Mouse (Mus musculus) stomach, embryonic 14.5 days (tissue): ENCODE measurements at regions not wholly inside any gene's neighbourhood (a gene's known extent, or its start where the extent isn't known, plus 50 kb on each side); places are given as distances from the start of the nearest gene placed in this dataset.

Experiments
- ATAC-seq: fragments of 200-750 bp; cut with Nextera tagmentation; 2 replicates; pipeline ENCODE4 v1.8.0; 2017; ENCODE audit warnings: low read depth, moderate TSS enrichment; ENCODE audit not compliant: insufficient number of reproducible peaks, insufficient read depth, low FRiP score
- H3K27ac ChIP-seq: fragments of 300-500 bp; sonication (generic); 2 replicates; pipeline ENCODE4 v1.5.1; 2014; ENCODE audit warnings: mild to moderate bottlenecking, low read length, moderate library complexity, mixed read lengths
- H3K27me3 ChIP-seq: fragments of 300-500 bp; sonication (generic); 2 replicates; pipeline ENCODE4 v1.6.1; 2014; ENCODE audit warnings: low read length, control low read depth, mixed read lengths; ENCODE audit not compliant: control insufficient read depth, insufficient read depth
- H3K36me3 ChIP-seq: fragments of 300-500 bp; sonication (generic); 2 replicates; pipeline ENCODE4 v1.6.1; 2014; ENCODE audit warnings: mild to moderate bottlenecking, control low read depth, low read length, moderate library complexity, mixed read lengths; ENCODE audit not compliant: control insufficient read depth, insufficient read depth
- H3K4me1 ChIP-seq: fragments of 300-500 bp; sonication (generic); 2 replicates; pipeline ENCODE4 v1.6.1; 2014; ENCODE audit warnings: low read length, control low read depth, mixed read lengths; ENCODE audit not compliant: control insufficient read depth, insufficient read depth
- H3K4me2 ChIP-seq: fragments of 300-500 bp; sonication (generic); replicated peaks from 2 replicates; pipeline ENCODE4 v1.6.1; 2014; ENCODE audit warnings: low read depth, low read length, control low read depth
- H3K4me3 ChIP-seq: fragments of 300-500 bp; sonication (generic); 2 replicates; pipeline ENCODE4 v1.5.1; 2014; ENCODE audit warnings: low read depth, low read length, control low read depth
- H3K9ac ChIP-seq: fragments of 300-500 bp; sonication (generic); replicated peaks from 2 replicates; pipeline ENCODE4 v1.6.1; 2014; ENCODE audit warnings: low read depth, mild to moderate bottlenecking, control low read depth, low read length, moderate library complexity, mixed read lengths
- H3K9me3 ChIP-seq: fragments of 300-500 bp; sonication (generic); 2 replicates; pipeline ENCODE4 v1.6.1; 2016; ENCODE audit warnings: low read depth, low read length, control low read depth; ENCODE audit not compliant: control insufficient read depth
- WGBS: fragments of 180-500 bp; shearing (Covaris S2); extraction: QIAGEN DNeasy Blood & Tissue Kit; methylation state at CpG from one replicate; pipeline ENCODE4 v1.1.7; 2014; 5-methylcytosine and 5-hydroxymethylcytosine counted together

- H3K36me3 ChIP-seq = no peaks in the 10 kb centered on the region
- H3K4me1 ChIP-seq = no peaks in the 10 kb centered on the region
- H3K9me3 ChIP-seq = no peaks in the 10 kb centered on the region
- WGBS = 81% methylated on average over 5 of the region's 5 CpGs
- H3K27ac ChIP-seq = no peak overlapping the region
- no peaks in the 10 kb centered on the region for H3K27me3 ChIP-seq
- H3K4me3 ChIP-seq = no peak overlapping the region
- no peak overlapping the region for H3K4me2 ChIP-seq
- ATAC-seq = no peak
- no peak overlapping the region for H3K9ac ChIP-seq
Measured at GRCm38 (mm10) chr1:190347610-190348009, 177.1 kb upstream of the Prox1 start.

- H3K27me3 ChIP-seq = no peaks in the 10 kb centered on the region
- no peak overlapping the region for H3K4me2 ChIP-seq
- H3K4me3 ChIP-seq = no peak overlapping the region
- WGBS = 77% methylated on average over 8 of the region's 8 CpGs
- no peaks in the 10 kb centered on the region for H3K9me3 ChIP-seq
- no peak overlapping the region for H3K27ac ChIP-seq
- no peaks in the 10 kb centered on the region for H3K36me3 ChIP-seq
- no peaks in the 10 kb centered on the region for H3K4me1 ChIP-seq
- ATAC-seq = no peak
- no peak overlapping the region for H3K9ac ChIP-seq
Measured at GRCm38 (mm10) chr1:190340715-190341114, 170.2 kb upstream of the Prox1 start.

DNA sequence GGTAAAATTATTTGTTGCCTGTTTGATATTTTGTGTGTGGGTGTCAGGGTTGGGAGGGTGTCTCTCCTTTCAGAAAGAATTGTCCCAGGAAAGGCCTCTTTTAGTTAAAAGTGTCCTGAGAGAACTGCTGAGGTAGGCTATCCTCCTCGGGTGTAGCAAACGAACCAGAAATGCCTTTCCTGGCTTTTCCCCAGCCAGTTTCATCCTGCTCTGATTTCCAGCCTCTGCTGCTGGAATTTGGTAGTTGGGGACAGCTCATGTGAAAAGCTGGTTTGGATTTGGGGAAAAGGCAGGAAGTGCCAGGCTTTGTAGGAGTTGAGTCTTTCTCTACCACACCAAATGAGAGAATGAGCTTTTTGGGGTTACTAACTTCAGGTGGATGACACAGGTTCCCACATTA, 164.0 kb upstream of the Prox1 start:
- no peaks in the 10 kb centered on the region for H3K27me3 ChIP-seq
- 27% methylated on average over 2 of the region's 2 CpGs for WGBS
- H3K9me3 ChIP-seq = no peaks in the 10 kb centered on the region
- no peak for ATAC-seq
- no peak overlapping the region for H3K27ac ChIP-seq
- H3K4me1 ChIP-seq = no peaks in the 10 kb centered on the region
- no peak overlapping the region for H3K9ac ChIP-seq
- H3K4me3 ChIP-seq = no peak overlapping the region
- no peaks in the 10 kb centered on the region for H3K36me3 ChIP-seq
- H3K4me2 ChIP-seq = no peak overlapping the region

GRCm38 (mm10) chr1:190334053-190334452, 163.5 kb upstream of the Prox1 start:
- H3K9me3 ChIP-seq = no peaks in the 10 kb centered on the region
- H3K27me3 ChIP-seq = no peaks in the 10 kb centered on the region
- 49% methylated on average over 8 of the region's 8 CpGs for WGBS
- no peak overlapping the region for H3K27ac ChIP-seq
- ATAC-seq = no peak
- H3K9ac ChIP-seq = no peak overlapping the region
- H3K4me3 ChIP-seq = no peak overlapping the region
- no peaks in the 10 kb centered on the region for H3K36me3 ChIP-seq
- no peak overlapping the region for H3K4me2 ChIP-seq
- H3K4me1 ChIP-seq = no peaks in the 10 kb centered on the region

DNA sequence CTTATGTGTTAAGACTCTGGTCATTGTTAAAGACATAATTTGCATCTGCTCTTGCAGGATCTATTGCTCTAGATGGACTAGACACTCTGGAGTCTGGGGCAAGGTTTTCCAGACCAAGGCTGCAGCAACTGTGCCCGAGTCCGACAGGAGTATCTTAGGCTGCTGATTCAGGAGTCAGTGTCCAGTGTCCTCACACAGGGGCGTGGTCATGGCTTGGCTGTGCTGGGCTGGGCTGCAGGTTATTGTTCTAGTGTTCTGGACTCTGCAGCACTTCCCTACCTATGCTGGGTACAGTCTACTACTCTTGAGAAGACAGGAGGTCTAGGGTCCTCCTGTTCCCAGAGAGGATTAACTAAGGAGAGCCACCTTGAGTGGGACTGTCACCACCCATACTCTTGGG, 161.5 kb upstream of the Prox1 start:
- Histone ChIP-seq H3K4me1 (no peaks in the 10 kb centered on the region), H3K4me3 (no peak overlapping the region), H3K4me2 (no peak overlapping the region), H3K36me3 (no peaks in the 10 kb centered on the region), H3K27ac (no peak overlapping the region), H3K27me3 (no peaks in the 10 kb centered on the region), H3K9ac (no peak overlapping the region), H3K9me3 (no peaks in the 10 kb centered on the region)
- ATAC-seq = no peak
- WGBS = 70% methylated on average over 3 of the region's 3 CpGs

DNA sequence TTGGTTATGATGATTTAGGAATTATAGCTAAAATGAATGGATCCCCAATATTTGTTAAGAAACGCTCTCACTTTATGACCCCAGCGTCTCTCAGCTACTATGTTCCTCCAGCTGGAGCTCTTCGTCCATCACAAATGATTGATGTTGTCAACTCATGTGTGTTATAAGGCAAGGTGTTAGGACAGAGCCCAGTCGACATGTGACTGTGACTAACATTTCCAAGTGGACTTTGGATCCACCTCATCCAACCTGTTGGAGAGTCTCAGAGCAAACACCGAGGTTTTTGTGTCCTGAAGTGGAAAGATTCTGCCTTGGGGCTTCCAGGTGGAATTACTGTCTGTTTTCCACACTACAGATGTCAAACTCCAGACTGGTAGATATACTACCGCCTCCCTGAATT, 154.0 kb upstream of the Prox1 start:
- Histone ChIP-seq H3K36me3 (no peaks in the 10 kb centered on the region), H3K4me2 (no peak overlapping the region), H3K4me1 (no peaks in the 10 kb centered on the region), H3K9ac (no peak overlapping the region), H3K9me3 (no peaks in the 10 kb centered on the region), H3K27me3 (no peaks in the 10 kb centered on the region), H3K27ac (no peak overlapping the region), H3K4me3 (no peak overlapping the region)
- no peak for ATAC-seq
- WGBS = 85% methylated on average over 6 of the region's 6 CpGs

- H3K4me1 ChIP-seq = no peaks in the 10 kb centered on the region
- H3K4me2 ChIP-seq = no peak overlapping the region
- H3K27me3 ChIP-seq = no peaks in the 10 kb centered on the region
- H3K36me3 ChIP-seq = no peaks in the 10 kb centered on the region
- H3K4me3 ChIP-seq = no peak overlapping the region
- no peaks in the 10 kb centered on the region for H3K9me3 ChIP-seq
- no peak overlapping the region for H3K9ac ChIP-seq
- no peak overlapping the region for H3K27ac ChIP-seq
- whole genome bisulfite sequencing = 69% methylated on average over 9 of the region's 9 CpGs
- ATAC-seq = no peak
Measured at GRCm38 (mm10) chr1:190323671-190324070, 153.2 kb upstream of the Prox1 start.

GRCm38 (mm10) chr1:190316175-190316574, 145.7 kb upstream of the Prox1 start:
- WGBS = 61% methylated on average over 5 of the region's 5 CpGs
- H3K4me3 ChIP-seq = no peak overlapping the region
- ATAC-seq = no peak
- H3K36me3 ChIP-seq = no peaks in the 10 kb centered on the region
- H3K27ac ChIP-seq = no peak overlapping the region
- no peak overlapping the region for H3K9ac ChIP-seq
- H3K27me3 ChIP-seq = no peaks in the 10 kb centered on the region
- H3K4me1 ChIP-seq = no peaks in the 10 kb centered on the region
- no peaks in the 10 kb centered on the region for H3K9me3 ChIP-seq
- no peak overlapping the region for H3K4me2 ChIP-seq

DNA sequence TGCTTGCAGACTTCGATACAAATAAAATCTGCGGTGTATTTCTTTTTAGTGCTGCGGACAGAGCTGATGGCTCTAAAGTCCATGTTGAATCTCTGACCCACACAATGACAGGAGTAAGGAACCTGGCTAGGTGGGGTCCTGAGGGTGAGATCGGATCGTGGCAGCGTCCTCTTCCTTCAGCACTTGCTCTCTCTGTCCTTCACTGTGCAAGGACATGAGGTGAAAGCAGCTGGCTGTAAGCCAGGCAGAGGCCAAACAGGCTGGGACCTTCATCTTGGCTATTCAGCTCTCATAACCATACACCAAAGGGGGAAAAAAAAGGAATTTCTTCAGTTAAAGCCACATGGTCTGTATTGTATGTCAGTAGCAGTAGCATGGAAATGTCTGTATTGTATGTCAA, 139.3 kb upstream of the Prox1 start:
- H3K9me3 ChIP-seq = no peaks in the 10 kb centered on the region
- no peaks in the 10 kb centered on the region for H3K4me1 ChIP-seq
- no peak overlapping the region for H3K27ac ChIP-seq
- no peak overlapping the region for H3K4me2 ChIP-seq
- WGBS = 85% methylated on average over 6 of the region's 6 CpGs
- ATAC-seq = no peak
- H3K36me3 ChIP-seq = no peaks in the 10 kb centered on the region
- H3K27me3 ChIP-seq = no peaks in the 10 kb centered on the region
- no peak overlapping the region for H3K4me3 ChIP-seq
- H3K9ac ChIP-seq = no peak overlapping the region
